Mouse (Mus musculus): ENCODE data around the gene Taar7f. TPM values are rescaled to one million over a fixed set of nuclear protein-coding genes. Genes with fewer than 3 reads are reported as not detected.
"Not testable (repeated sequence)": the region's sequence is repeated elsewhere in the genome, so short reads cannot be mapped to it uniquely, and the experiment has no call there.

Gene Taar7f
- not detected in 2 replicates for polyA plus RNA-seq (2015; fragmentation: Nextera tagmentation; extraction: Ambion mirVana)

- H3K4me3 ChIP-seq, result no peak within 1 kb of the TSS
- H3K27ac ChIP-seq (replicated peaks), result no peak within 1 kb of the TSS
- no peaks in the 10 kb centered on the region for H3K27me3 ChIP-seq
- no peak for ATAC-seq (ENCODE audit: low FRiP score, low read depth)
- no peak within 1 kb of the TSS for H3K9ac ChIP-seq
- no peaks in the 10 kb centered on the region for H3K9me3 ChIP-seq
- no peaks in the 10 kb centered on the region for H3K4me1 ChIP-seq (replicated peaks)
- no peak within 1 kb of the TSS for H3K4me2 ChIP-seq
- no peaks in the 10 kb centered on the region for H3K36me3 ChIP-seq
Observed at GRCm38 (mm10) chr10:24049210-24049609, at the start of gene Taar7f. Gene Taar7f (plus strand): TSS chr10:24049510.

- H3K27ac ChIP-seq (replicated peaks), result no peak within 1 kb of the TSS
- no peaks in the 10 kb centered on the region for H3K27me3 ChIP-seq
- H3K9me3 ChIP-seq, result no peaks in the 10 kb centered on the region
- no peak within 1 kb of the TSS for H3K9ac ChIP-seq
- no peak within 1 kb of the TSS for H3K4me2 ChIP-seq
- 93% methylated on average over 1 of the region's 1 CpGs for WGBS
- no peak within 1 kb of the TSS for H3K4me3 ChIP-seq
- no peaks in the 10 kb centered on the region for H3K4me1 ChIP-seq (replicated peaks)
- ATAC-seq (ENCODE audit: low FRiP score, low read depth), result no peak
- no peaks in the 10 kb centered on the region for H3K36me3 ChIP-seq
Observed at GRCm38 (mm10) chr10:23999639-24000038, 49.7 kb upstream of the Taar7f start, which contains the start of gene Taar7b. Gene Taar7b (plus strand): TSS chr10:23999939.

GRCm38 (mm10) chr10:24006442-24006841, 42.9 kb upstream of the Taar7f start:
- Histone ChIP-seq H3K36me3 (no peaks in the 10 kb centered on the region), H3K4me3 (no peak overlapping the region), H3K4me1 (replicated peaks) (no peaks in the 10 kb centered on the region), H3K9me3 (no peaks in the 10 kb centered on the region), H3K27ac (replicated peaks) (no peak overlapping the region), H3K27me3 (no peaks in the 10 kb centered on the region), H3K9ac (no peak overlapping the region), H3K4me2 (no peak overlapping the region)
- ATAC-seq (ENCODE audit: low FRiP score, low read depth), result no peak
- WGBS, result 88% methylated on average over 1 of the region's 1 CpGs

- ATAC-seq (ENCODE audit: low FRiP score, low read depth), result no peak
- Histone ChIP-seq H3K36me3 (no peaks in the 10 kb centered on the region), H3K27me3 (no peaks in the 10 kb centered on the region), H3K9me3 (no peaks in the 10 kb centered on the region), H3K4me3 (no peak overlapping the region), H3K4me1 (replicated peaks) (no peaks in the 10 kb centered on the region), H3K27ac (replicated peaks) (no peak overlapping the region), H3K4me2 (no peak overlapping the region), H3K9ac (no peak overlapping the region)
- WGBS, result 59% methylated on average over 2 of the region's 2 CpGs
Observed at GRCm38 (mm10) chr10:24007034-24007433, 42.3 kb upstream of the Taar7f start.

GRCm38 (mm10) chr10:24008143-24008542, 41.2 kb upstream of the Taar7f start:
- 89% methylated on average over 1 of the region's 1 CpGs for WGBS
- ATAC-seq (ENCODE audit: low FRiP score, low read depth), result no peak
- H3K4me1 ChIP-seq (replicated peaks), result no peaks in the 10 kb centered on the region
- H3K36me3 ChIP-seq, result no peaks in the 10 kb centered on the region
- no peak overlapping the region for H3K4me3 ChIP-seq
- no peak overlapping the region for H3K27ac ChIP-seq (replicated peaks)
- H3K9ac ChIP-seq, result no peak overlapping the region
- no peaks in the 10 kb centered on the region for H3K27me3 ChIP-seq
- no peaks in the 10 kb centered on the region for H3K9me3 ChIP-seq
- no peak overlapping the region for H3K4me2 ChIP-seq

- ATAC-seq (ENCODE audit: low FRiP score, low read depth), result no peak
- no peak within 1 kb of the TSS for H3K9ac ChIP-seq
- H3K27ac ChIP-seq (replicated peaks), result no peak within 1 kb of the TSS
- H3K9me3 ChIP-seq, result no peaks in the 10 kb centered on the region
- no peaks in the 10 kb centered on the region for H3K27me3 ChIP-seq
- no peak within 1 kb of the TSS for H3K4me2 ChIP-seq
- no peaks in the 10 kb centered on the region for H3K36me3 ChIP-seq
- no peak within 1 kb of the TSS for H3K4me3 ChIP-seq
- H3K4me1 ChIP-seq (replicated peaks), result no peaks in the 10 kb centered on the region
Observed at GRCm38 (mm10) chr10:24026922-24027321, 22.4 kb upstream of the Taar7f start, which contains the start of gene Taar7d. Gene Taar7d (plus strand): TSS chr10:24027222.

- Histone ChIP-seq H3K9me3 (no peaks in the 10 kb centered on the region), H3K27me3 (no peaks in the 10 kb centered on the region)
Observed at GRCm38 (mm10) chr10:24031347-24031746, 18.0 kb upstream of the Taar7f start.

GRCm38 (mm10) chr10:24037314-24037713, 12.0 kb upstream of the Taar7f start, which contains the start of gene Taar7e:
Gene Taar7e (plus strand): TSS chr10:24037614.
- Histone ChIP-seq H3K4me1 (replicated peaks) (no peaks in the 10 kb centered on the region), H3K9me3 (no peaks in the 10 kb centered on the region), H3K9ac (no peak within 1 kb of the TSS), H3K36me3 (no peaks in the 10 kb centered on the region), H3K27ac (replicated peaks) (no peak within 1 kb of the TSS), H3K4me3 (no peak within 1 kb of the TSS), H3K4me2 (no peak within 1 kb of the TSS), H3K27me3 (no peaks in the 10 kb centered on the region)
- no peak for ATAC-seq (ENCODE audit: low FRiP score, low read depth)
- 90% methylated on average over 2 of the region's 2 CpGs for WGBS

More at GRCm38 (mm10) chr10:24031347-24031746, 18.0 kb upstream of the Taar7f start:
- Histone ChIP-seq H3K4me1 (replicated peaks) (no peaks in the 10 kb centered on the region), H3K27ac (replicated peaks) (no peak overlapping the region), H3K36me3 (no peaks in the 10 kb centered on the region), H3K4me2 (no peak overlapping the region), H3K9ac (no peak overlapping the region), H3K4me3 (no peak overlapping the region)
- ATAC-seq (ENCODE audit: low FRiP score, low read depth), result no peak

- H3K4me1 ChIP-seq (replicated peaks), result no peaks in the 10 kb centered on the region
- H3K27me3 ChIP-seq, result no peaks in the 10 kb centered on the region
- WGBS, result 73% methylated on average over 2 of the region's 2 CpGs
- H3K4me3 ChIP-seq, result no peak overlapping the region
- no peaks in the 10 kb centered on the region for H3K9me3 ChIP-seq
- no peak for ATAC-seq (ENCODE audit: low FRiP score, low read depth)
- no peaks in the 10 kb centered on the region for H3K36me3 ChIP-seq
- H3K27ac ChIP-seq (replicated peaks), result no peak overlapping the region
- no peak overlapping the region for H3K9ac ChIP-seq
- H3K4me2 ChIP-seq, result no peak overlapping the region
Observed at GRCm38 (mm10) chr10:24040120-24040869, 9.0 kb upstream of the Taar7f start.

GRCm38 (mm10) chr10:24052039-24052438, 2.7 kb downstream of the Taar7f start:
- no peak for ATAC-seq (ENCODE audit: low FRiP score, low read depth)
- H3K9me3 ChIP-seq, result no peaks in the 10 kb centered on the region
- 91% methylated on average over 5 of the region's 5 CpGs for WGBS
- H3K4me3 ChIP-seq, result no peak overlapping the region
- no peak overlapping the region for H3K27ac ChIP-seq (replicated peaks)
- H3K4me1 ChIP-seq (replicated peaks), result no peaks in the 10 kb centered on the region
- H3K9ac ChIP-seq, result no peak overlapping the region
- no peaks in the 10 kb centered on the region for H3K27me3 ChIP-seq
- no peaks in the 10 kb centered on the region for H3K36me3 ChIP-seq
- H3K4me2 ChIP-seq, result no peak overlapping the region

GRCm38 (mm10) chr10:24058986-24059385, 9.7 kb downstream of the Taar7f start:
- no peaks in the 10 kb centered on the region for H3K36me3 ChIP-seq
- no peak overlapping the region for H3K4me3 ChIP-seq
- ATAC-seq (ENCODE audit: low FRiP score, low read depth), result no peak
- no peak overlapping the region for H3K9ac ChIP-seq
- H3K4me1 ChIP-seq (replicated peaks), result no peaks in the 10 kb centered on the region
- H3K27me3 ChIP-seq, result no peaks in the 10 kb centered on the region
- H3K27ac ChIP-seq (replicated peaks), result no peak overlapping the region
- H3K9me3 ChIP-seq, result no peaks in the 10 kb centered on the region
- H3K4me2 ChIP-seq, result no peak overlapping the region
- WGBS, result 88% methylated on average over 3 of the region's 3 CpGs

GRCm38 (mm10) chr10:24074751-24075150, 25.4 kb downstream of the Taar7f start:
- not testable (repeated sequence) for H3K27me3 ChIP-seq; H3K27ac ChIP-seq (replicated peaks); H3K36me3 ChIP-seq; H3K4me1 ChIP-seq (replicated peaks); H3K9ac ChIP-seq; H3K4me2 ChIP-seq; ATAC-seq (ENCODE audit: low FRiP score, low read depth); H3K9me3 ChIP-seq; H3K4me3 ChIP-seq
- WGBS, result 56% methylated on average over 2 of the region's 2 CpGs

- H3K36me3 ChIP-seq; H3K9me3 ChIP-seq; H3K4me3 ChIP-seq; H3K4me1 ChIP-seq (replicated peaks); H3K4me2 ChIP-seq; H3K27me3 ChIP-seq; H3K9ac ChIP-seq; H3K27ac ChIP-seq (replicated peaks); ATAC-seq (ENCODE audit: low FRiP score, low read depth): not testable (repeated sequence)
- WGBS, result 85% methylated on average over 2 of the region's 4 CpGs
Observed at GRCm38 (mm10) chr10:24076200-24076599, 26.9 kb downstream of the Taar7f start, which contains the start of gene Taar8a. Gene Taar8a (plus strand): TSS chr10:24076500.
